19 mouse cellular contexts compared by ENCODE assay signal in genomic region chr17:47999812-48000211, GRCm38 (mm10). TPM values are rescaled to one million over a fixed set of nuclear protein-coding genes. Genes with fewer than 3 reads are reported as not detected.
DNase-seq lines count a peak whose midpoint lies in the region; ATAC-seq and TF ChIP-seq lines count a peak whose summit lies in the region.
"Had no signal": no experiment of that assay in that cellular context is flagged by ENCODE, and none has a peak within 500 bp of the region (broad histone marks: within the 10 kb centered on the region; RNA-seq: fewer than 3 reads in every experiment).

No protein-coding gene starts in this region.

- H3K27ac ChIP-seq in hindbrain, embryonic 10.5 days = peak overlapping the region; percentile 40; the same call in 1 of the 2 replicates
- no peak overlapping the region for H3K27ac ChIP-seq in hindbrain, postnatal 0 days
- H3K27ac ChIP-seq in MEL (ENCODE audit: control insufficient read depth, low read depth, low read length) = no peak overlapping the region
- H3K27ac ChIP-seq in limb, embryonic 12.5 days = 0 out of 2 replicates have a peak overlapping the region, but pooled peaks have one; percentile 7
- peak overlapping the region; percentile 4 for H3K27ac ChIP-seq in stomach, embryonic 15.5 days
- no peak overlapping the region for H3K27ac ChIP-seq in kidney, embryonic 16.5 days (ENCODE audit: low read length)
- H3K27ac ChIP-seq: gastrocnemius, adult 2 months; hindbrain, embryonic 13.5 days; left cerebral cortex, adult 2 months had no signal

- TF ChIP-seq RAD21 in MEL (IDR thresholded peaks at IDR 0.05; ENCODE audit: low read depth, low read length) = no peak

- peaks cover 56% of the 10 kb centered on the region for H3K4me1 ChIP-seq in hindbrain, embryonic 10.5 days (replicated peaks)
- peaks cover 6% of the 10 kb centered on the region; the same call in 1 of the 2 replicates for H3K4me1 ChIP-seq in hindbrain, postnatal 0 days (ENCODE audit: insufficient read depth, low read length)
- peaks cover 2 to 14% of the 10 kb centered on the region in 2 experiments; a peak in 3 of 4 replicates for H3K4me1 ChIP-seq in MEL (ENCODE audit: control insufficient read depth in 1 of 2, insufficient read depth in 2 of 2, low read length in 2 of 2)
- peaks cover 33% of the 10 kb centered on the region for H3K4me1 ChIP-seq in limb, embryonic 12.5 days (replicated peaks)
- H3K4me1 ChIP-seq in stomach, embryonic 15.5 days = peaks cover 32% of the 10 kb centered on the region
- peaks cover 37% of the 10 kb centered on the region for H3K4me1 ChIP-seq in kidney, embryonic 16.5 days (ENCODE audit: insufficient read depth, low read length)

- H3K79me2 ChIP-seq in MEL (ENCODE audit: control insufficient read depth, insufficient read depth, low read length, poor library complexity) = no peaks in the 10 kb centered on the region

- ATAC-seq in hindbrain, postnatal 0 days = no peak
- ATAC-seq in limb, embryonic 12.5 days (ENCODE audit: insufficient number of reproducible peaks, insufficient read depth, low FRiP score, low TSS enrichment, low read depth) = no peak
- no peak for ATAC-seq in stomach, embryonic 15.5 days (ENCODE audit: insufficient read depth, low FRiP score, low read depth)
- no peak for ATAC-seq in kidney, embryonic 16.5 days (ENCODE audit: low FRiP score, low TSS enrichment)
- ATAC-seq: activated CD4-positive, CD25-positive, alpha-beta regulatory T cell, adult 4 months; forebrain, embryonic 16.5 days had no signal

- no peak overlapping the region for H3K4me3 ChIP-seq in hindbrain, embryonic 10.5 days
- no peak overlapping the region for H3K4me3 ChIP-seq in hindbrain, postnatal 0 days (ENCODE audit: low read length)
- no peak overlapping the region for H3K4me3 ChIP-seq in MEL (ENCODE audit: control insufficient read depth in 1 of 2, insufficient read depth in 1 of 2, low read depth in 2 of 2, low read length in 2 of 2)
- H3K4me3 ChIP-seq in limb, embryonic 12.5 days (replicated peaks) = no peak overlapping the region
- no peak overlapping the region for H3K4me3 ChIP-seq in stomach, embryonic 15.5 days (replicated peaks)
- H3K4me3 ChIP-seq in kidney, embryonic 16.5 days (ENCODE audit: low read length) = no peak overlapping the region
- H3K4me3 ChIP-seq: gastrocnemius, adult 2 months; hindbrain, embryonic 13.5 days; left cerebral cortex, adult 2 months had no signal

- H3K36me3 ChIP-seq in hindbrain, embryonic 10.5 days = no peaks in the 10 kb centered on the region
- H3K36me3 ChIP-seq in hindbrain, postnatal 0 days (ENCODE audit: insufficient read depth, low read length) = no peaks in the 10 kb centered on the region
- H3K36me3 ChIP-seq in MEL (ENCODE audit: control insufficient read depth in 1 of 2, insufficient read depth in 2 of 2, low read length in 2 of 2) = peaks cover 0 to 7% of the 10 kb centered on the region in 2 experiments; a peak in 1 of 4 replicates
- H3K36me3 ChIP-seq in limb, embryonic 12.5 days = no peaks in the 10 kb centered on the region
- H3K36me3 ChIP-seq in stomach, embryonic 15.5 days = no peaks in the 10 kb centered on the region
- no peaks in the 10 kb centered on the region for H3K36me3 ChIP-seq in kidney, embryonic 16.5 days (ENCODE audit: insufficient read depth, low read length)
- H3K36me3 ChIP-seq: hindbrain, embryonic 13.5 days had no signal

- peak in 1 of 2 experiments; percentile 36; a peak in 1 of 4 replicates for TF ChIP-seq EP300 in MEL (IDR thresholded peaks at IDR 0.05; ENCODE audit: low read depth in 1 of 2, low read length in 2 of 2)

- no peak for TF ChIP-seq POLR2A in MEL (IDR thresholded peaks at IDR 0.05; ENCODE audit: control insufficient read depth in 1 of 2, insufficient read depth in 1 of 2, low read depth in 1 of 2, low read length in 2 of 2, poor library complexity in 1 of 2)

- WGBS in hindbrain, embryonic 10.5 days = 55% methylated on average over 3 of the region's 3 CpGs
- 64% methylated on average over 3 of the region's 3 CpGs for WGBS in hindbrain, postnatal 0 days
- 58% methylated on average over 3 of the region's 3 CpGs for WGBS in limb, embryonic 12.5 days
- WGBS in stomach, embryonic 15.5 days = 31% methylated on average over 3 of the region's 3 CpGs
- WGBS in kidney, embryonic 16.5 days = 39% methylated on average over 3 of the region's 3 CpGs

- no peak overlapping the region for H3K4me2 ChIP-seq in hindbrain, postnatal 0 days (ENCODE audit: low read depth, low read length)
- H3K4me2 ChIP-seq in limb, embryonic 12.5 days = no peak overlapping the region
- H3K4me2 ChIP-seq in stomach, embryonic 15.5 days = no peak overlapping the region
- H3K4me2 ChIP-seq in kidney, embryonic 16.5 days (replicated peaks; ENCODE audit: low read depth, low read length) = no peak overlapping the region
- H3K4me2 ChIP-seq: hindbrain, embryonic 13.5 days had no signal

- no peak overlapping the region for H3K9ac ChIP-seq in hindbrain, postnatal 0 days (replicated peaks; ENCODE audit: low read length)
- no peak overlapping the region for H3K9ac ChIP-seq in MEL (ENCODE audit: control insufficient read depth, low read depth, low read length, poor library complexity, severe bottlenecking)
- H3K9ac ChIP-seq in limb, embryonic 12.5 days (replicated peaks) = no peak overlapping the region; the same call in 1 of the 2 replicates
- no peak overlapping the region for H3K9ac ChIP-seq in stomach, embryonic 15.5 days
- H3K9ac ChIP-seq in kidney, embryonic 16.5 days (replicated peaks; ENCODE audit: low read length) = no peak overlapping the region
- H3K9ac ChIP-seq: hindbrain, embryonic 13.5 days had no signal

- DNase-seq in hindbrain, embryonic 10.5 days (ENCODE audit: low spot score) = no peak
- no peak for DNase-seq in hindbrain, postnatal 0 days (ENCODE audit: low spot score)
- peak; percentile 26 for DNase-seq in MEL (ENCODE audit: low read depth, low spot score)
- DNase-seq in cerebellum, postnatal 4 days (ENCODE audit: low spot score in 2 of 2) = no peak
- DNase-seq: cerebellum, adult 11-12 months; gastrocnemius, adult 2 months; kidney, adult 9 months; midbrain, embryonic 14.5 days; right cerebral cortex, postnatal 25 days had no signal

- TF ChIP-seq CTCF in hindbrain, postnatal 0 days (IDR thresholded peaks at IDR 0.05; ENCODE audit: low read depth) = no peak
- TF ChIP-seq CTCF in MEL (IDR thresholded peaks at IDR 0.05 in 2 of 3, conservative IDR thresholded peaks at IDR 0.05 in 1 of 3; ENCODE audit: control insufficient read depth in 1 of 3, insufficient read depth in 1 of 3, low read depth in 2 of 3, low read length in 3 of 3, poor library complexity in 1 of 3, severe bottlenecking in 1 of 3) = no peak

- peaks cover 45% of the 10 kb centered on the region for H3K27me3 ChIP-seq in hindbrain, embryonic 10.5 days (ENCODE audit: insufficient read depth, poor library complexity, severe bottlenecking)
- no peaks in the 10 kb centered on the region for H3K27me3 ChIP-seq in hindbrain, postnatal 0 days (ENCODE audit: insufficient read depth, low read length)
- no peaks in the 10 kb centered on the region for H3K27me3 ChIP-seq in MEL (ENCODE audit: control insufficient read depth in 1 of 2, insufficient read depth in 2 of 2, low read length in 2 of 2)
- peaks cover 28% of the 10 kb centered on the region for H3K27me3 ChIP-seq in limb, embryonic 12.5 days
- H3K27me3 ChIP-seq in stomach, embryonic 15.5 days (replicated peaks) = no peaks in the 10 kb centered on the region
- 0 out of 2 replicates have a peak, but pooled peaks cover 3% of the 10 kb centered on the region for H3K27me3 ChIP-seq in kidney, embryonic 16.5 days (ENCODE audit: insufficient read depth, low read length)

- no peaks in the 10 kb centered on the region for H3K9me3 ChIP-seq in hindbrain, embryonic 10.5 days
- no peaks in the 10 kb centered on the region for H3K9me3 ChIP-seq in hindbrain, postnatal 0 days (ENCODE audit: low read length)
- no peaks in the 10 kb centered on the region for H3K9me3 ChIP-seq in MEL (replicated peaks; ENCODE audit: insufficient read depth, low read length)
- H3K9me3 ChIP-seq in limb, embryonic 12.5 days = no peaks in the 10 kb centered on the region
- H3K9me3 ChIP-seq in stomach, embryonic 15.5 days = no peaks in the 10 kb centered on the region
- H3K9me3 ChIP-seq in kidney, embryonic 16.5 days (ENCODE audit: low read length) = no peaks in the 10 kb centered on the region
- H3K9me3 ChIP-seq: hindbrain, embryonic 13.5 days had no signal

TF ChIP-seq in MEL, 35 proteins besides CTCF, POLR2A, EP300 and RAD21:
- no peak for TF ChIP-seq ZMIZ1 (IDR thresholded peaks at IDR 0.05; ENCODE audit: low read depth, low read length)
- TF ChIP-seq MEF2A (IDR thresholded peaks at IDR 0.05; ENCODE audit: extremely low read depth, insufficient replicate concordance, low read depth, low read length, poor library complexity, severe bottlenecking) = no peak
- peak; percentile 58 for TF ChIP-seq TCF12 (IDR thresholded peaks at IDR 0.05; ENCODE audit: low read depth, low read length)
TF ChIP-seq in MEL: peak in this region for 1.

RNA-seq across cellular contexts. Expression of gene 1700122O11Rik, which starts 38.3 kb away (rescaled TPM):
- polyA plus RNA-seq in hindbrain, embryonic 10.5 days (2016; fragmentation: Nextera tagmentation; extraction: Ambion mirVana) = not detected in 2 replicates
- total RNA-seq in hindbrain, postnatal 0 days (2014; rRNA removed) = not detected in 2 replicates
- not detected in 2 replicates for polyA plus RNA-seq in hindbrain, postnatal 0 days (2015; fragmentation: Nextera tagmentation; extraction: Ambion mirVana)
- total RNA-seq in MEL (2012; rRNA removed) = not detected in 2 replicates
- not detected for polyA plus RNA-seq in MEL (2012; ENCODE audit: insufficient read depth in 1 of 2, insufficient read length in 2 of 2, low read depth in 1 of 2, low replicate concordance in 2 of 2, missing spikeins in 1 of 2)
- not detected in 2 replicates for polyA plus RNA-seq in limb, embryonic 12.5 days (2016; fragmentation: Nextera tagmentation; extraction: Ambion mirVana)
- 0.18 TPM in 1 of 2 replicates, not detected in the other for polyA plus RNA-seq in stomach, embryonic 15.5 days (2015; fragmentation: Nextera tagmentation; extraction: Ambion mirVana)
- polyA plus RNA-seq in kidney, embryonic 16.5 days (2015; fragmentation: Nextera tagmentation; extraction: Ambion mirVana) = not detected in 2 replicates
- total RNA-seq: common myeloid progenitor, adult 5-6 weeks; gastrocnemius, adult 2 months; layer of hippocampus, adult 18-20 months; left cerebral cortex, adult 2 months had no signal
- polyA plus RNA-seq: activated CD4-positive, CD25-positive, alpha-beta regulatory T cell, adult 4 months; C2C12; forebrain, embryonic 16.5 days; hindbrain, embryonic 13.5 days; midbrain, embryonic 14.5 days had no signal

Comparison
In these comparisons a context has a peak if more than half of its experiments do, and no peak if none do; other contexts are left out.
1. H3K27ac ChIP-seq: peak in hindbrain, embryonic 10.5 days (single experiment), limb, embryonic 12.5 days (single experiment) and stomach, embryonic 15.5 days (single experiment); none in hindbrain, postnatal 0 days (single experiment), MEL (single experiment) and kidney, embryonic 16.5 days (single experiment).